Mouse (Mus musculus) ES-Bruce4 (cell line): ENCODE data around the gene Gm10663.
A peak's percentile ranks its signal among the peaks of the same experiment; 100 is the strongest.

ENCODE experiments used
- CTCF ChIP-seq: IDR thresholded peaks from one replicate; pipeline ENCODE4 v1.8.1; 2011; ENCODE audit warnings: low read depth, low read length
- EP300 ChIP-seq: IDR thresholded peaks from 2 replicates; pipeline ENCODE4 v1.6.1; 2011; ENCODE audit warnings: low read depth, low read length; ENCODE audit not compliant: insufficient read depth
- POLR2A ChIP-seq: IDR thresholded peaks from one replicate; pipeline ENCODE4 v1.8.1; 2011; ENCODE audit warnings: low read length; ENCODE audit not compliant: insufficient read depth

GRCm38 (mm10) chr8:65110285-65110691 lies 35.5 kb downstream of the Gm10663 start:
- TF ChIP-seq POLR2A (no peak), CTCF (peak; percentile 83), EP300 (no peak)
